Mouse (Mus musculus) CD4-positive, CD25-positive, alpha-beta regulatory T cell, adult 4 months (primary cell): ENCODE data around the gene Hsp90aa1. TPM values are rescaled to one million over a fixed set of nuclear protein-coding genes. Genes with fewer than 3 reads are reported as not detected.
A peak's percentile ranks its signal among the peaks of the same experiment; 100 is the strongest.
"Not testable (repeated sequence)": the region's sequence is repeated elsewhere in the genome, so short reads cannot be mapped to it uniquely, and the experiment has no call there.

Experiments used
- ATAC-seq: one replicate; pipeline ENCODE4 v1.8.0; 2017
- polyA plus RNA-seq, 2 experiments: library from polyadenylated mRNA; unstranded; fragments of 100-300 nt; shearing (Covaris generic); gene quantifications; one replicate each; pipeline ENCODE4 v1.2.1; 2017

The Hsp90aa1 gene
- polyA plus RNA-seq, 2 experiments from 2014 or later = 140 to 181 TPM

GRCm38 (mm10) chr12:110698523-110699170 lies 3.9 kb downstream of the Hsp90aa1 start:
- no peak for ATAC-seq

- ATAC-seq = no peak
Observed at GRCm38 (mm10) chr12:110698080-110698479, 4.4 kb downstream of the Hsp90aa1 start.

GRCm38 (mm10) chr12:110697457-110697856 lies 5.1 kb downstream of the Hsp90aa1 start:
- no peak for ATAC-seq

GRCm38 (mm10) chr12:110696975-110697400 lies 5.5 kb downstream of the Hsp90aa1 start:
- ATAC-seq = no peak

- peak; percentile 77 for ATAC-seq
Observed at GRCm38 (mm10) chr12:110696173-110696974, 6.2 kb downstream of the Hsp90aa1 start.

- ATAC-seq = peak; percentile 34
Observed at GRCm38 (mm10) chr12:110695676-110696171, 6.8 kb downstream of the Hsp90aa1 start.

GRCm38 (mm10) chr12:110693378-110693777 lies 9.2 kb downstream of the Hsp90aa1 start:
- not testable (repeated sequence) for ATAC-seq

GRCm38 (mm10) chr12:110689919-110690643 lies 12.4 kb downstream of the Hsp90aa1 start:
- no peak for ATAC-seq

- ATAC-seq = not testable (repeated sequence)
Observed at GRCm38 (mm10) chr12:110688921-110689320, 13.6 kb downstream of the Hsp90aa1 start.

GRCm38 (mm10) chr12:110687894-110688734 lies 14.4 kb downstream of the Hsp90aa1 start:
- ATAC-seq = no peak

- ATAC-seq = no peak
Observed at GRCm38 (mm10) chr12:110683580-110683979, 18.9 kb downstream of the Hsp90aa1 start.

- ATAC-seq = no peak
Observed at GRCm38 (mm10) chr12:110682561-110683299, 19.8 kb downstream of the Hsp90aa1 start, which contains the start of gene 1700001K19Rik. TSS of gene 1700001K19Rik (minus strand) at chr12:110682619.

- no peak for ATAC-seq
Observed at GRCm38 (mm10) chr12:110681878-110682277, 20.6 kb downstream of the Hsp90aa1 start.

GRCm38 (mm10) chr12:110681191-110681590 lies 21.3 kb downstream of the Hsp90aa1 start:
- no peak for ATAC-seq

GRCm38 (mm10) chr12:110674243-110674642 lies 28.3 kb downstream of the Hsp90aa1 start:
- no peak for ATAC-seq

GRCm38 (mm10) chr12:110667466-110668077 lies 35.0 kb downstream of the Hsp90aa1 start:
- no peak for ATAC-seq

- no peak for ATAC-seq
Observed at GRCm38 (mm10) chr12:110661746-110662145, 40.8 kb downstream of the Hsp90aa1 start.

- ATAC-seq = no peak
Observed at GRCm38 (mm10) chr12:110651464-110651863, 51.1 kb downstream of the Hsp90aa1 start.

GRCm38 (mm10) chr12:110650241-110650641 lies 52.3 kb downstream of the Hsp90aa1 start:
- ATAC-seq = no peak
